ENCODE assay signal across 35 mouse cellular contexts in genomic region chr5:78608317-78608716, GRCm38 (mm10).
"Had no signal": no experiment of that assay in that cellular context is flagged by ENCODE, and none has a peak within 500 bp of the region (broad histone marks: within the 10 kb centered on the region; RNA-seq: fewer than 3 reads in every experiment).

No protein-coding gene starts in this region.

- H3K27me3 ChIP-seq: heart, embryonic 12.5 days; heart, embryonic 13.5 days; heart, embryonic 15.5 days; hindbrain, embryonic 12.5 days; hindbrain, embryonic 13.5 days; hindbrain, embryonic 15.5 days; intestine, embryonic 15.5 days; kidney, embryonic 15.5 days had no signal

- DNase-seq: heart, adult 2 months; heart, postnatal 10 days; heart, postnatal 14 days; heart, postnatal 36 days; heart, postnatal 4 days; kidney, adult 11 months; kidney, adult 18-20 months; kidney, adult 2 months; kidney, adult 8-10 months; kidney, adult 9 months; kidney, postnatal 10 days; kidney, postnatal 14 days; kidney, postnatal 25 days; kidney, postnatal 36 days; kidney, postnatal 4 days; layer of hippocampus, adult 9-11 months had no signal

- H3K9me3 ChIP-seq: heart, embryonic 10.5 days; heart, embryonic 12.5 days; heart, embryonic 15.5 days; hindbrain, embryonic 12.5 days; hindbrain, embryonic 13.5 days; hindbrain, embryonic 15.5 days; intestine, embryonic 15.5 days; kidney, embryonic 15.5 days had no signal

- ATAC-seq: hindbrain, embryonic 16.5 days; hindbrain, postnatal 0 days; inflammation-experienced regulatory T-cells, adult 6 months; intestine, embryonic 15.5 days; intestine, embryonic 16.5 days; intestine, postnatal 0 days had no signal

- H3K4me1 ChIP-seq: heart, embryonic 10.5 days; heart, embryonic 12.5 days; heart, embryonic 13.5 days; heart, embryonic 15.5 days; hindbrain, embryonic 10.5 days; hindbrain, embryonic 12.5 days; hindbrain, embryonic 13.5 days; hindbrain, embryonic 15.5 days; intestine, embryonic 15.5 days; kidney, embryonic 15.5 days had no signal

- H3K36me3 ChIP-seq: heart, embryonic 10.5 days; heart, embryonic 12.5 days; heart, embryonic 13.5 days; heart, embryonic 15.5 days; hindbrain, embryonic 10.5 days; hindbrain, embryonic 12.5 days; hindbrain, embryonic 13.5 days; hindbrain, embryonic 15.5 days; intestine, embryonic 15.5 days; kidney, embryonic 15.5 days had no signal

- H3K4me2 ChIP-seq: heart, embryonic 11.5 days; heart, embryonic 12.5 days; heart, embryonic 13.5 days; heart, embryonic 15.5 days; hindbrain, embryonic 12.5 days; hindbrain, embryonic 13.5 days; hindbrain, embryonic 14.5 days; hindbrain, embryonic 15.5 days; intestine, embryonic 15.5 days; kidney, embryonic 15.5 days had no signal

- H3K4me3 ChIP-seq: heart, adult 2 months; heart, embryonic 10.5 days; heart, embryonic 12.5 days; heart, embryonic 13.5 days; heart, embryonic 15.5 days; hindbrain, embryonic 10.5 days; hindbrain, embryonic 12.5 days; hindbrain, embryonic 13.5 days; hindbrain, embryonic 15.5 days; intestine, embryonic 15.5 days; kidney, embryonic 15.5 days; layer of hippocampus, adult 2 months had no signal

- H3K9ac ChIP-seq: heart, embryonic 12.5 days; heart, embryonic 13.5 days; heart, embryonic 15.5 days; hindbrain, embryonic 12.5 days; hindbrain, embryonic 13.5 days; hindbrain, embryonic 14.5 days; hindbrain, embryonic 15.5 days; intestine, embryonic 15.5 days; kidney, embryonic 15.5 days had no signal

- H3K27ac ChIP-seq: heart, adult 2 months; heart, embryonic 10.5 days; heart, embryonic 13.5 days; heart, embryonic 15.5 days; hindbrain, embryonic 10.5 days; hindbrain, embryonic 12.5 days; hindbrain, embryonic 13.5 days; hindbrain, embryonic 14.5 days; hindbrain, embryonic 15.5 days; hindbrain, postnatal 0 days; intestine, embryonic 15.5 days; kidney, embryonic 15.5 days; kidney, postnatal 0 days; layer of hippocampus, adult 2 months had no signal
